Mouse (Mus musculus): Measurements from ENCODE around the gene Cdr2.

- no peak for TF ChIP-seq ELF1 (IDR thresholded peaks at IDR 0.05; ENCODE audit: low read depth, low read length)
- no peak for TF ChIP-seq EP300 (IDR thresholded peaks at IDR 0.05; ENCODE audit: low read depth in 1 of 2, low read length in 2 of 2)
Measured at GRCm38 (mm10) chr7:121020277-121020676, 38.2 kb upstream of the Cdr2 start.
